Mouse (Mus musculus) telencephalon, adult 2 months (tissue): ENCODE data around the gene Smim1.

ENCODE experiments used
- DNase-seq: peaks from one replicate; pipeline ENCODE4 v3.0.0-alpha.2; 2011; ENCODE audit warnings: low read depth, low spot score

The Smim1 gene

GRCm38 (mm10) chr4:154021432-154021831 is 4.6 kb downstream of the Smim1 start:
- no peak for DNase-seq

- no peak for DNase-seq
Observed at GRCm38 (mm10) chr4:154019571-154019970, 6.5 kb downstream of the Smim1 start.

- DNase-seq, result no peak
Observed at GRCm38 (mm10) chr4:154015476-154015875, 10.6 kb downstream of the Smim1 start.

GRCm38 (mm10) chr4:154012132-154012882 is 13.7 kb downstream of the Smim1 start:
- no peak for DNase-seq

GRCm38 (mm10) chr4:154011646-154012089 is 14.4 kb downstream of the Smim1 start, which contains the start of gene Lrrc47:
Lrrc47 (plus strand) TSS chr4:154011731.
- peak; percentile 89 for DNase-seq

GRCm38 (mm10) chr4:154010907-154011645 is 15.0 kb downstream of the Smim1 start:
- DNase-seq, result no peak

- DNase-seq, result no peak
Observed at GRCm38 (mm10) chr4:154007759-154008158, 18.3 kb downstream of the Smim1 start.

GRCm38 (mm10) chr4:154006264-154006663 is 19.8 kb downstream of the Smim1 start:
- no peak for DNase-seq

GRCm38 (mm10) chr4:154005488-154005887 is 20.5 kb downstream of the Smim1 start:
- no peak for DNase-seq

GRCm38 (mm10) chr4:153993505-153993904 is 32.5 kb downstream of the Smim1 start:
- DNase-seq, result no peak

GRCm38 (mm10) chr4:153992715-153993114 is 33.3 kb downstream of the Smim1 start:
- DNase-seq, result no peak

GRCm38 (mm10) chr4:153980470-153980869 is 45.6 kb downstream of the Smim1 start:
- DNase-seq, result peak; percentile 47

- no peak for DNase-seq
Observed at GRCm38 (mm10) chr4:153979243-153979642, 46.8 kb downstream of the Smim1 start.

- DNase-seq, result no peak
Observed at GRCm38 (mm10) chr4:153975768-153976167, 50.3 kb downstream of the Smim1 start.

GRCm38 (mm10) chr4:153975292-153975662 is 50.8 kb downstream of the Smim1 start:
- no peak for DNase-seq

- peak; percentile 93 for DNase-seq
Observed at GRCm38 (mm10) chr4:153974431-153975291, 51.4 kb downstream of the Smim1 start, which contains the start of the genes Dffb and Cep104. Dffb (minus strand) TSS chr4:153975126. Cep104 (plus strand) TSS chr4:153975194.
